Mouse (Mus musculus): ENCODE data around the gene Dad1. TPM values are rescaled to one million over a fixed set of nuclear protein-coding genes. Genes with fewer than 3 reads are reported as not detected.

The Dad1 gene
- polyA plus RNA-seq, 1 experiment from 2014 or later = 466 TPM

DNA sequence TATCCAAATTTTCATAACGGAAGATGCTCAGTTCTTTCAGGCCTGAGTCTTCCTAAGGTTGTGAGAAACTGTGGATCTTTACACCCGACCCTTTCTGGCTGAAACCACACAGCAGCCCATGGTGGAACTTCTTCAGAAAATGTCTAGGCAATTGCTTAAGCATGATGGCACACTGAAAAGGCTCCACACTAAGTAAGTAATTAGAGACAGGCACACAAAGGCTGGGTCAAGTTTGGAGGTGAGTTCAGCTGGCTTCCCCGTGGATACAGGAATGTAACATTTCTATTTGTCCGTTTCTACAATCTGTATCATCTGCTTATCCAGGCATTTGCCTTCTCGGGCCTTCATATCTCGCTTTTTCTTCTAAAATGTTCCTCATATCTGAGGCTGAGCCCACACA is 66.7 kb downstream of the Dad1 start:
- Histone ChIP-seq H3K27me3 (replicated peaks; ENCODE audit: insufficient read depth, low read length) (no peaks in the 10 kb centered on the region), H3K9me3 (ENCODE audit: low read length) (no peaks in the 10 kb centered on the region), H3K4me2 (replicated peaks; ENCODE audit: low read depth, low read length) (no peak overlapping the region), H3K4me1 (ENCODE audit: insufficient read depth, low read depth, low read length) (no peaks in the 10 kb centered on the region), H3K9ac (replicated peaks; ENCODE audit: low read depth) (no peak overlapping the region), H3K27ac (ENCODE audit: low read length) (no peak overlapping the region), H3K4me3 (ENCODE audit: low read depth, low read length) (no peak overlapping the region), H3K36me3 (ENCODE audit: insufficient read depth, low read length) (no peaks in the 10 kb centered on the region)
- TF ChIP-seq CTCF (IDR thresholded peaks at IDR 0.05) = no peak
- no peak for TF ChIP-seq EP300 (IDR thresholded peaks at IDR 0.05)
- DNase-seq (ENCODE audit: low spot score) = no peak
- no peak for ATAC-seq
- WGBS = 82% methylated on average over 6 of the region's 6 CpGs

Other genes with a start within 250 kb of the Dad1 start
- gene Abhd4, start 84 bp upstream of the Dad1 start, polyA plus RNA-seq (2015; fragmentation: Nextera tagmentation; extraction: Ambion mirVana) = 77.8 and 81.2 TPM in 2 replicates
- 0.04 TPM in 2 replicates for gene Olfr49, start 30.8 kb upstream of the Dad1 start, polyA plus RNA-seq (2015; fragmentation: Nextera tagmentation; extraction: Ambion mirVana)
- gene Oxa1l, start 106.7 kb upstream of the Dad1 start, polyA plus RNA-seq (2015; fragmentation: Nextera tagmentation; extraction: Ambion mirVana) = 31.5 and 35.0 TPM in 2 replicates
- gene Slc7a7, start 163.7 kb upstream of the Dad1 start, polyA plus RNA-seq (2015; fragmentation: Nextera tagmentation; extraction: Ambion mirVana) = 20.7 and 24.3 TPM in 2 replicates
- gene Mrpl52, start 172.8 kb upstream of the Dad1 start, polyA plus RNA-seq (2015; fragmentation: Nextera tagmentation; extraction: Ambion mirVana) = 251 and 266 TPM in 2 replicates
- gene Mmp14, start 177.5 kb upstream of the Dad1 start, polyA plus RNA-seq (2015; fragmentation: Nextera tagmentation; extraction: Ambion mirVana) = 150 and 155 TPM in 2 replicates
- gene Lrp10, start 210.0 kb upstream of the Dad1 start, polyA plus RNA-seq (2015; fragmentation: Nextera tagmentation; extraction: Ambion mirVana) = 92.5 and 96.5 TPM in 2 replicates
- 11.9 and 16.0 TPM in 2 replicates for gene Rem2, start 222.0 kb upstream of the Dad1 start, polyA plus RNA-seq (2015; fragmentation: Nextera tagmentation; extraction: Ambion mirVana)

All from lung, postnatal 0 days (tissue).